Mouse (Mus musculus): ENCODE data around the gene Pou5f1.

The Pou5f1 gene

DNA sequence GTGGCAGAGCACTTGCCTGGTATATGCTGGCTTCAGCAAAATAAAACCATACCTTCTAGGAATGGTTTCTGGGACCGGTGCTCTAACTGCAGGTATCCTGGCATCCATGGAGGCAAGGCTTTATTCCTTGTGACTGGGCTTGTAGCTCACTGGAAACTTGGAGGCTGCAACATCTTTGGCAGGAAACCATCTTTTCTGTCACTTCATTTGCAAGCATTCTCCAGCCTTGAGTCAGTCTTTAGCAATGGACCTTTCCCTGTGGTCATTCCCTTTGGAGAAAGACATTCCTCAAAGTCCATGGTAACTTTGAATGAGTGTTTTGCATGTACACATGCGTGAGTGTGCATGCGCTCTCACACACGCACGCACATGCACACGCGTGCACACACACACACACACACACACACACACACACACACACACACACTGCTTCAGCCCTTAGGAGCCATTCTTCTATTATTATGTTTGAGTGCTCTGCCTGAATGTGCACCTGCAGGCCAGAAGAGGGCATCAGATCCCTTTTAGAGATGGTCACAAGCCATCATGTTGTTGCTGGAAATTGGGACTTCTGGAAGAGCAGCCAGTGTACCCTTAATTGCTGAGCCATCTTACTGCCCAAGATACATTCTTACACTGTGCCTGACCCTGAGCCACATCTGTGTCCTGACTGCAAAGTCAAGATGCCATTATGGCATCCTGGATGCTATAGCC is 7.3 kb downstream of the Pou5f1 start:
- DNase-seq (ENCODE audit: low read depth) = peak; percentile 46

DNA sequence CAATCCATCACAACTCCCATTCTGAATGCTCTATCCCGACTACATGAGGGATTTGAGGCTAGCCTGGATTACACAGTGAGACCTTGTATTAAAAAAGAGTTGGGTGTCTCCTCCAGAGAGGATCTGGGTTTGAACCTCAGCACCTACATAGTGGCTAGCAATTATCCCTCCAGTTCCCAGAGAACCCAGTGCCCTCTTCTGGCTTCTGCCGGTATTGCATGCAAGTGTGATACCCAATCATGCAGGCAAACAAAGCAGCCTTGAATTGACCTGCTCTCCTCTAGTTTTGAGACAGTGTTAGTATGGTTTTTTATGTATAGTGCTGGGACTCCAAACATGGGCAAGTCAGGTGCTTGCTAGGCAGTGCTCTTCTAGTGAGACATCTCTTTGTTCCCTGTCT is 8.1 kb downstream of the Pou5f1 start:
- peak; percentile 90 for DNase-seq (ENCODE audit: low read depth)

DNA sequence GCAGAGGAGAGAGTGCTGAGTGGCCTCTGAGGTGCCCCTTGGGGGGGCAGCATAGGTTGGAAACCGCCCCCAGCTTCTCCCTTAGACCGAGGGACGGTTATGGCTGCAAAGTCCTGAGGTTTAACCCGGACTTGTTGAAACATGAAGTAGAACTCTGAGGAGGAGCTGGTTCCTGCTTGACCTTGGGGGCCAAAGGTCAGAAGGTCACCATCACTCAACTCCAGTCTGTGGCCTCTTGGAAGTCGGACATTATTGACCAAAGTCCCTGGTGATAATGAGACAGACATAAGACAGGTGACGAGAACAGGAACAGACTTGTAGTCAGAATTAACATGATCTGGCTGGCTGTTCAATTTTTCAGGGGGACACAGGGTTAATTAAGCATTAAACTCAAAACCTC is 8.9 kb downstream of the Pou5f1 start:
- no peak for DNase-seq (ENCODE audit: low read depth)

DNA sequence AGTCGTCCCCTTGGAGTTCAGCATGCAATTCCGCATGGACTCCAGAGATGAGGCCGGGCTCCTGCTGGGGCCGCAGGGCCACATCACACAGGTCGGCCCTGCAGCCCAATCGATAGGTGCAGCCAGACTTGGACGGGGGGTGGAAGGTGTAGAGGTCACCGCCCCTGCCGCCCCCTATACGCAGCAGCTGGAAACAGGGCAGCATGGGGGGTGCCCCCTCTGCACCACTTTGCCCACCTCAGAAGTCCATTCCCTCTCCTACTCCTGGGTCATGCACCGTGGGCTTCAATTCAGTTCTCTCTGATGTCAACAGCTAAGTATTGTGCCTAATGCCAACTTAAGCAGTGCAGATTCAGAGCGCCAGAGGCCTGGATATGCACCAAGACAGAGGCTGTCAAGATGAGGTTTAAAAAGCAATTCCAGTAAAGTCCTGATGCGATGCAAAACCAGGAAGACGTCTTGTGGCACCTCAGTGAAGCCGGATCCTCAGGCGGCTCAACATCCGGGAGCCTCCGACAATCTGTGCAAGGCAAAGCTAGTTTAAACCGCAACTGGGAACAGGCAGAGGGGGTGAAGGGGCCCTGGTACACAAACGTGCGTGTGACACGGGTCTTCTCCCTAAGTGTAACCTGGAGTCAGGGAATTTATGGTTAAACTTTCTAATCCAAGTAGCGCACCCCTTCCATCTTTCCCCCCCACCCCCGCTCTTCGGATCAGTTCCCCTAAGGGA is 10.3 kb downstream of the Pou5f1 start:
- peak; percentile 73 for DNase-seq (ENCODE audit: low read depth)

DNA sequence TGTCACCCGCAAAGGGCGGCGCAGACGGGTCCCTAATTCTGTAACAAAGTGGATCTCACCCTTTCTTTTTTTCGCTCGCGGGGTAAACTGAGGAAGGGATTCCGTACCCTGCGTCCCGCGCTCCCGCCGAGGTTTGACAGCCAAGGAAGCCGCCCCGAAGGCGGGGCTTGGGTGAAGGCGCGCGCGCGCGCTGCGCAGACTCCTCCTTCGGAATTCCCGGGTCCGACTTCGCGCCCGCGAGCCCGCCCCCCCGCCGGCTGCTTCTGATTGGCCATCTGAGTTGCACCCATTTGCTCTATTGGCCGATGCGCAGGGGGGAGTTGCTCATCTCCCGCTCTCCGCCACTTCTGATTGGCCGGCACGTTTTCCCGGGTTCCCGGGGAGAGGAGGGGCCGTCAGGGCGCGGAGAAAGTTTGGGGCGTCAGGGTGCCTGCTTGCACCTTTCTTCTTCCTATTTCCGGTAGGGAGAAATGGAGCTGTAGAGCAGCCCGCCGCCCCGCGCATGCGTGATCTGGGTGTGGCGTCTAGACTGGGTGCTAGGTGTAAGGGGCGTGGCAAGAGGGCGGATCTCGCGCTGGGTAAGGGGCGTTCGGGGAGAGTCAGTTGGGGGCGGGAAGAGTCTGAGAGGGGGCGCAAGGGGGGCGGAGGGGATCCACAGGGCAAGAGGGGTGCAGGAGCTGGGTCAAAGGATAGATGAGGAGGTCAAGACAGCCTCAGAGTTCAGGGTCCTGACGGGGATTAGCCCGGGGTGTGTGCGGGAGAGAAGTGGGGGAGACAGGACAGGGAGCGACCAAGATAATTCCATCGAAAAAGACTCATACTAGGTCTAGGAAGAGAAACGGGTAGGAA is 11.1 kb downstream of the Pou5f1 start, which contains the start of the genes Tcf19 and Cchcr1:
Gene Tcf19 (minus strand): TSS at position 173 of the 849 bp plus-strand sequence.
Gene Cchcr1 (plus strand): TSS at position 449 of the 849 bp plus-strand sequence.
- DNase-seq (ENCODE audit: low read depth) = peak; percentile 97

DNA sequence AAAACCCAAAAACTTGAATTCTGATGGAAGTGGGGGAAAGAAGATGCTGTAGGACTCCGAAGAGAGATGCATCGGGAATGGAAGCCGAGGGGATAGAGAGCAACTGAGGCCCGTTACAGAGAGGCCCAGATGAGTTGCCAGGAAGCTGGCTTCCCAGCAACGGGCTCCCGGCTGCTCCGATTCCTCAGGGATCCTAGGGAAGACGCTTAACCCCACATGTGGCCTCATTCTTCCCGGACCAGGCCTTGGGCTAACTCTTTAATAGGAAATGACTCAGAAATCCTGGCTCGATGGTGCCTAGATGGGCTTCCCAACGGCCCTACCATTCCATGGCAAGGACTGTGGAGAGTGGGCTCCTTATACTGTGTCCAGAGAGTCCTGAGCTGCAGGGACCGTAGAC is 11.7 kb downstream of the Pou5f1 start:
- DNase-seq (ENCODE audit: low read depth) = no peak

DNA sequence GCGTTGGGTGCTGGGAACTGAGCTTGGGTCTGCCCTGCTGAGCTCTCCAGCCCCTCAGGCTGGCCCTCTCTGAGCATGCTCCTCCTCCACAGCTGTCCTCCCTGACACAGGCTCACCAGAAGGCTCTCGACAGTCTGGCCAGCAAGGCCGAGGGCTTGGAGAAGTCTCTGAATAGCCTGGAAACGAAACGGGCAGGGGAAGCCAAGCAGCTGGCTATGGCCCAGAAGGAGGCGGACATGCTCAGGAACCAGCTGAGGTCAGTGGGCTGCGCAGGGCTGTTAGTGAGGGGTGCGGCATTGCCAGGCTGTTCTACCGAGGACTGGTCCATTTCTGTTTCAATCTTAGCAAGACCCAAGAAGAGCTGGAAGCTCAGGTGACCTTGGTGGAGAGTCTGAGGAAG is 18.5 kb downstream of the Pou5f1 start:
- DNase-seq (ENCODE audit: low read depth) = no peak

DNA sequence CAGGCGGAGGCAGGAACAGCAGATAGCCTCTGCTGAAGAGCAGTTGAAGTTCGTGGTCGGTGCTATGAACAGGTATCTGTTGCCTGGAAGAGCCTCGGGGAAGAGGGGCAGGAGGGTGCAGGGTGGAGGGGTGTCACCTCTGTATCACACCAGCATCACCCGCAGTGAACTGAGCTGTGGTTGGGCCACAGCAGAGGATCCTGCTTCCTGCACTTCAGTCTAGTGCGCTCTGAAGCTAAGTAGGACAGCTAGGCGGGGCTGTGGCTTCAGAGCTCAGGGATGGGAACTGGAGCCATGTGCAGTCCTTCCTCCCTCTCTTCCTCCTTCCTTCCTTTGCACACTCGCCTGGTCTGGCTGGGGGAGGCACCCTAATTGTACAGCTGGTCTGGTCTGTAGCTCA is 20.8 kb downstream of the Pou5f1 start:
- DNase-seq (ENCODE audit: low read depth) = no peak

DNA sequence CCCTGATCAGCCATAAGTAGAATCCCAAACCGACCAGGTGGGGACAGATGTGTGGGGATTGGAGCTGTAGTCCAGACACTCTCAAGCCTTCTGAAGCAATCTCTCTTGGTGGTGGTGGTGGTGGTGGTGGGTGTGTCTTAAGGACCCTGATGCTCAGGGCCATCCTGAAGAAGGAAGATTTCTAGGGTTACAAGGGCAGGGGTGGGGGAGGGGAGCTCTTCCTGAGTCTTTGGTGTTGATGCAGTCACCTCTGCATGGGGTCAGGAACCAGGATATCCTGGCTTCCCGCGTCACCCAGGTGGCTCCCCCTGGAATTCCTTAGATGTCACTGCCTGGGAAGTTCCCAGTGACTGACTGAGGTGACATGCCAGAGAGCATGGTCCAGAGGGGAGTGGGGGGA is 26.5 kb downstream of the Pou5f1 start:
- no peak for DNase-seq (ENCODE audit: low read depth)

DNA sequence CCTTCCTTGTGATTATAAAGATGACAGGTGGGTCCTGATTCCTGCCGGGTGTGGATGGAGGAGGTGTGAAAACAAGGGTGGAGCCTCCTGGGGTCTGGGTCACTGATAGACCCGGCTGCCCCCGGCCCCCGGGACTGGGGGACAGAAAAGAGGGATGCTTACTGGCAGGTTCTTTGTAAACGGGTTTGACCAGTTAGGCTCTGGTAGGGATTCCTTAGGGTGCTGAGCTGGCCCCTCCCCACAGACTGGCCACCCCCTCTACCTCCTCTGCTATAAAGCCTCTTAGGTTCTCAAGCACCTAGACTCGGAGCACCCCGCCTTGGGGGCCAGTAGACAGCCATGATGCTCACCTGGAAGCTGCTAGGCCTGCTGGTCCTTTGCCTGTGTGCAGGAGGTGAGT is 27.1 kb downstream of the Pou5f1 start, which contains the start of gene Psors1c2:
Gene Psors1c2 (plus strand): TSS at position 301 of the 400 bp plus-strand sequence.
- no peak for DNase-seq (ENCODE audit: low read depth)

DNA sequence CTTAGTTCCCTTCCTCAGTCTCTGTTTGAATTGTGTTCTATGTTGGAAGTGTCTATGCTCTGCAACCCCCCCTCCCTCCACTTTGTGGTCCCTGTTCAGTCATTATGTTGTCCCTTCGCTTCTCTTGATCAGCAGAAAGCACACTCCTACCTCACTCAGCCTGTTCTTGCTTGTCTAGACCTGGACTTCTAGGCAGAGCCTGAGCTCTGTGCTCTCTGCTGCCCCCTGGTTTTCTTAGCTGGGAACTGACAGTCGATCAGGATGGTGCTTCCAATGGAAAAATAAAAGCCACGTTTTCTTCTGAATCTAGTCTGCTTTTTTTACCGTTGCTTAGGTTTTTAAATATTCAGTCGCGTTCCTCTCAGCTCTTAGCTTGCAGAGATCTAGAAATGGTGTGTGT is 28.5 kb downstream of the Pou5f1 start:
- peak; percentile 85 for DNase-seq (ENCODE audit: low read depth)

DNA sequence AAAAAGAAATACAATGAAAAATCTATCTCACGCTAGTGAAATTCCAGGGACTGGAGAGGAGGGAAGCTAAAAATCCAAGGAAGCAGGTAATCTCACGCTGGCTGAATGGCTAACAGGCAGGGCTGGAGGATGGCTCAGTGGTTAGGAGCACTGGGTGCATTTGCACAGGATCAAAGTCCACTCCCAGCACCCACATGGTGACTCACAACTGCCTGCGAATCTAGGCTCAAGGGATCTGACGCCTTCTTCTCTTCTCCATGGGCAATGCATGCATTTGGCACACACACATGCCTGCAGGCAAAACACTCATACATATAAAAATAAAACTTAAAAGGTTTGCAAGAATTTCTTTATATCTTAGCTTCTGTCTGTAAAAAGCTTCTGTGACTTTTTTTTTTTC is 31.6 kb downstream of the Pou5f1 start:
- no peak for DNase-seq (ENCODE audit: low read depth)

DNA sequence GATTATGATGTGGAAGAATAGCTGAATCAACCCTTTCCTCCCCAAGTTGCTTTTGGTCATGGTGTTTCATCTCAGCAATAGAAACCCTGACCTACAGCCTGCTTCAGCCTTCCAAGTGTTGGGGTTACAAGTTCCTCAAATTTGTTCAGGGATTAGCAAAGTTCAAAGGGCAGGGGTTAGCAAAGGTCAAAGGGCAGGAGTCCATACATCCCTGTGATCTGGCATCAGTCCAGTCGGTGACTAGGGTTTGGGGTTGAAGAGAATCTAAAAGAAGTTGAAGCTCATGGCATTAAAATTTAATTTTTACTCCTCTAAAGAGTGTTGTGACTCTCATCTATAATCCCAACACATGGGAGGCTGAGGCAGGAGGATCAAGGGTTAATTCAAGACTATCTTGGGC is 32.7 kb downstream of the Pou5f1 start:
- no peak for DNase-seq (ENCODE audit: low read depth)

DNA sequence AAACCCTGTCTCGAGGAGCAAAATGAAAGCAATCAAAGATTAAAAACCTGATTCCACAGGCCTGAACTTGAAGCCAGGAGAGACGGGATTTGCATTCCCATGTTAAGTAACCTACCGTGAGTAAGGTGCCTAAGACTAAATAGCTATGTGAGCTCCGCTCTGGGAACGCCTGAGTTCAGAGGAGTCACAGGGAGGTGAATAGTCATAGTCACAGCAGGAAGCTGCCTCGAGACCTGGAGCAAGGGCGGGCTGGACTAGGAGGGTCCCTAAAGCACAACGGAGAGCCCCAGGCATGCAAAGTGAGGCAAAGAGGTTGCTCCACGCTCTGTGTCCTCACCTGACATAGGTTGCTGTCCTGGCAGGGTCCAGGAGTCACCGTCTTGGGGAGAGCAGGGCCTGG is 33.7 kb downstream of the Pou5f1 start:
- DNase-seq (ENCODE audit: low read depth) = no peak

DNA sequence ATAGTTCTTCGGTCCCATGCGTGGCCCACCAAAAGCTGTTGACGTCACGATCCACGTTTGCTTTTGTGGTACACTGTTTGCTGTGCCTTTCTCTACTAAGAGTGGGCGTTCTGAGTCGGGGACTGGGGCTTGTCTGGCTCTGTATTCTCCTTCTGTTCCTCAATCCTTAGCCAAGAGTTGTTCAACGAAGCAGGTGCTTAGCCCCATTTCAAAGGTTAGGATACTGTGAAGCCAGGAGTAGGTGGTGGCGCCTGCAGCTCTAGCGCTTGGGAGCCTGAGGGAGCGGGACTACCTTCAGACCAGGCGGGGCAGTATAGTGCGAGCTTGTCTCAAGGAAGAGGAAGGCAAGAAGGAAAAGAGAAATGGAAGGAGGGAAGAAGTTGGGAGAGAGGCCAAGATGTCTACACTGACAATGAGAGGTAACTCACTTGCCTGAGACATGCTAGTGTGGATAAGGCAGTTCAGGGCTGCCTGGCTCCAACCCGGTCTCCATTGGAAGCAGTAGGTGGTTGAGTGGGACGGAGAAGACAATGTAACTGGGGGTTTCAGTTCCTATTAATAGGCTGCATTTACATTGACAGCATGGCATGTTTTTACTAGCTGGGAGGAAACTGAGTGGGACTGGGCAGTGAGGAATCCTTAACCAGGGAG is 37.1 kb downstream of the Pou5f1 start:
- DNase-seq (ENCODE audit: low read depth) = no peak

DNA sequence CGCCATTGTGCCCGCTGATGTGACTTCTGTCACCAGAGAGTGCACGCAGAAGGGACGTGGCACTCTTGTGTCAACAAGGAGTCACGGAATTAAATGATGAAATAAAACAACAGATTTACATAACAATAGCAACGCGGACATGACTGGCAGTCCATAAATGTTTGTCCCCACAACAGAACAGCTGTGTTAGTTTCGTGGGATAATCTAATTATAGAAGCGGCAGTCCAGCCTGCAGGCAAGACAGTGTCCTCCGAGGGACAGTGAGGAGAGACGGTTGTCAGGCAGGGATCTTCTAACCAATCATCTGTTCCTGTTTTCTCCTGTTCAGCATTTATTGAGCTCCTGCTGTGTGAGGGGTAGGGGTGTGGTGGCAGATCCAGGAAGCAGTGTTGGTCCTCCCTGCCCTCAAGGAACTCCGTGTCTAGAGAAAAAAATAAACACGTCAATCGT is 37.6 kb downstream of the Pou5f1 start:
- no peak for DNase-seq (ENCODE audit: low read depth)

DNA sequence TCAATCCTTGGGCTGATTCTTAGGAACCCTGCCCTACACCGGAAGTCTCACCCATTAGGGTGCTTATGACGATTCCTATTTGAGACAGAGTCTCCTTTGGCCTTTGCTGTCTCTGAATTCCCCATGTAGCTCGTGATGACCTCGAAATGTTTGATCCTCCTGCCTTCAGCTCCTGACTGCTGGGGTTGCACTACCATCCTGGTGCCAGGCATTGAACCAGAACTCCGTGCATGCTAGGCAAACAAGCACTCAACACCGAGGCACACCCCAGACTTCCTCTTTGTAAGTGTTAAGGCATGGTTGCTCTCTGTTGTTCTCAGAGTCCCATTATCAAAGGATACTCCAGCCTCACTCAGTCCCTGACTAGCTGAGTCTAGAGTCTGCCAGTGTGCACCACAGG is 38.2 kb downstream of the Pou5f1 start:
- no peak for DNase-seq (ENCODE audit: low read depth)

DNA sequence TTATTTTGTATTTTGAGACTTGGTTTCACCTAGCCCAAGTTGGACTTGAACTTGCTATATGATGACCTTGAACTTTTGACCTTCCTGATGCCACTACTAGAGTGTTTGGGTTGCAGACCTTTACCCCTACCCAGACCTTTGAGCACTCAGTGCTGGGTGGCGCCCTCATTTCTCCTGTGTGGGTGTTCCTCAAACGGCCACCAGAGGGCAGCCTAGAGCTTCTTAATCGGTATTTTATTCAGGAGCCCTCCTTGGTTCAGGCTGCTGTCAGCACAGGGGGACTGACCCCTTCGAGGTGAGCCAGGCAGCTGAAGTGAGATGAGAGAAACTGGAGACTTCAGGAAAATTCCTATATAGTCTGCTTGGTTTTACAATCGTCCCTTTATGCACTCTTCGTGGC is 38.9 kb downstream of the Pou5f1 start:
- DNase-seq (ENCODE audit: low read depth) = peak; percentile 73

DNA sequence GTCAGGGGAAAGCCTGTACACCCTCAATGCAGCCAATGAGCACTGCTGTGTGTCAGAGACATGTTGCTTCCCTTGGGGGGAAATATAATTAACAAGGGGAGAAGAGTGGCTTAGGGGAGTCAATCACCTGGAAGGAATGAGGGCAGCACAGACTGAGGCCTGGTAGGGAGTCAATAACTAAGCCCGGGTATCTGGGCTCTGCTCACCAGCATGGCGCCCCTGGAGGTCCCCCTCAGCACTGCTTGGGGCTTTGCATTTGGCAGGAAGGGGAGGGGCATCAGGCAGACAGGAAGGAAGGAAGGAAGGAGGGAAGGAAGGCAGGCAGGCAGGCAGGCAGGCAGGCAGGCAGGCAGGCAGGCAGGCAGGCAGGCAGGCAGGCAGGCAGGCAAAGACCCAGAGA is 41.6 kb downstream of the Pou5f1 start:
- DNase-seq (ENCODE audit: low read depth) = no peak

DNA sequence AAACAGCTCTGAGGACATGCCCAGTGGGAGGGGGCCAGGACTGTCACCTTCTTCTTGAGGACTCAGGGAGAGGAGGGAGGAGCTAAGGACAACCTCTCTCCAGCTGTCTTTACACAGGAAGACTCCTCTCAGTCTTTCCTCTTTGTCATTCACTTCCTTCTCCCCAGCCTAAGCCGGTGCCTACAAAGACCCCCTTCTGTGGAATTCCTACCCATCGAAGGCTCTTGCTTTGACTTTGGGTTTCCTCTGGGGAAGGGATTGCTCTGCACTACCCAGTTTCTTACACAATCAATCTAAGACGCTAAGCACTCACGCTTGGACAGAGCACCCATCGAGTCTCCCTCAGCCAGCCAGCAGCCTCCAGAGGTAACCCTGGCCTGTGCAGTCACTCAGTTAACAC is 42.8 kb downstream of the Pou5f1 start:
- DNase-seq (ENCODE audit: low read depth) = no peak

DNA sequence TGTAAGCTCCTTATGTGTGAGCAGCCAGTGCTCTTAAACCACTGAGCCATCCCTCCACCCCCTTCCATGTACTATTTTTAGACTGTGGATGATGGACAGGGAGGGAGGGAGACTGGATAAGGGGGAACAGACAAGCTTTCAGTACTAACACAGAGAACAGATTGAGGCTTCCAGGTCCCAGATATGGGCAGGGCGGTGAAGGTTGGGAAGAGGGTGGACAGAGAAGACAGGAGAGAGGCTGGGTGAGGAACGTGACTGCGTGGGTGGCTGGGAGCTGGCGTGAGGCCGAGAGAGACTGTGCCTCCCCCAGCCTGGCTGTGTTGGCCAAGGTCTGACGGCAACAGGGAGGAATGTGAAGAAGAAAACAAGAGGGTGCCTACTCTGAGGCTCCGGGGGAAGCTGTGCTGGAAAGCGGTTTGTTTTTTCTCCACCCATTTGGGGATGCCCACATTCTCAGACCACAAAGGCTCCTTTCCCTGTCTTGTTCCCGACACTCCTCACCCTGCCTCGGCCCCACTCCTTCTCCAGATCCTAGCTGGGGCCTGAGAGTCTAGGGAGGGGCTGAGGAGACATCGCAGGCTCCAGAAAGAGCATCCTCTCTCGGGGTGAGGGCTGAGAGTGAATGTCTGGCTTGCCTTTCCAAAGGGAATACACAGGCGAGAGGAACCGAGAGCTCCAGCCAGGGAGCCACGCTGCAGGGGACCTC is 43.8 kb downstream of the Pou5f1 start:
- DNase-seq (ENCODE audit: low read depth) = no peak

All from induced T-regulatory cell, adult 2 months (primary cell).